Mouse (Mus musculus) kidney, postnatal 36 days (tissue): ENCODE data around the gene Pogz.

ENCODE experiments used
- DNase-seq, 2 experiments: peaks; one replicate each; pipeline ENCODE4 v3.0.0; 2021 to 2022; ENCODE audit warnings: mixed read lengths in 2 of 2

The Pogz gene

DNA sequence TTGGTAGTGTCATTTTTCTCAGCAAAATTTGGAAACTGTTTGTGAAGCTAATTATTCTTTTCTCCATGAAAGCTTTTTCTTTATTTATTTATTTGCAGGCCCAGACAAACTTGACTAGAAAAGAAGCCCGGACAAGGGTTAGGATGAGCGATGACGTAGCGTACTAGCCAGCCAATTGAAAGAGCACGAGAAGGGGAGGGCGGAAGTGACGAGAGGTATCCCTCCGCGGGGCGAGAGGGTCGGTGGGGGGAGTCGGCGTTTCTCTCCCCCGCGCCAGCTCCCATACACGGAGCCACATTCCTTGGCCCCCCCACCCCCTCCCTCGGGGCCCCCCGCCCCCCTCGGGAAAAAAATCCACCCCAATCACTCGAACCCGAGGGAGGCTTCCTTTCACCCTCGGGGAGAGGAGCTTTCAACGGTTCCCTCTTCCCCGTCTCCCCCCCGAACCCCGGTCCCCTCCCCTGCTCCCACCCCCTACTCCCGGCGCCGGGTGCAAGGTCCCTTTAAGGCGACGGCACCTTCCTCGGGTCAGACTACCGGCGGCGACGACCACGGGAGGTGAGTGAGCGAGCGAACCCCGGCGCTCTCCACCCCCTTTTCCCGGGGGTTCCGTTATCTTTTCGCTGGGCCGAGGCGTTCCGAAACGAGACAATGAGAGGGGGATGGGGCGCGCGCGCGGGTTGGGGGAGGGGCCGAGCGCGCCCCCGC, at the start of gene Pogz:
Pogz (plus strand) TSS at position 385 of the 708 bp plus-strand sequence.
- peak; percentile 97 to 99 for DNase-seq

DNA sequence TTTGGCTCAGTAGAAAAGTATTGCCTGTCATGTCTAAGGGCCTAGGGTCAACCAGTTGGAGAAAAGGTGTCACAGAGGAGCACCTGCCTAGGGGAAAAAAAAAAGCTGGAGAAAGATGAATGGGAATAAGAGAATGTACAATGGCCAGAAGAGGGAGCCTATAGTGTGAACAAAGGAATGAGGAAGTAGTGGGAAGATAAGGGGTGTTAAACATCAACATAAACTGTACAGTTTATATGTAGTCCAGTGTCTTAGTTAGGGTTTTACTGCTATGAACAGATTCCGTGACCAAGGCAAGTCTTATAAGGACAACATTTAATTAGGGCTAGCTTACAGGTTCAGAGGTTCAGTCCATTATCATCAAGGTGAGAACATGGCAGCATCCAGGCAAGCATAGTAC, 48.3 kb upstream of the Pogz start:
- no peak for DNase-seq

DNA sequence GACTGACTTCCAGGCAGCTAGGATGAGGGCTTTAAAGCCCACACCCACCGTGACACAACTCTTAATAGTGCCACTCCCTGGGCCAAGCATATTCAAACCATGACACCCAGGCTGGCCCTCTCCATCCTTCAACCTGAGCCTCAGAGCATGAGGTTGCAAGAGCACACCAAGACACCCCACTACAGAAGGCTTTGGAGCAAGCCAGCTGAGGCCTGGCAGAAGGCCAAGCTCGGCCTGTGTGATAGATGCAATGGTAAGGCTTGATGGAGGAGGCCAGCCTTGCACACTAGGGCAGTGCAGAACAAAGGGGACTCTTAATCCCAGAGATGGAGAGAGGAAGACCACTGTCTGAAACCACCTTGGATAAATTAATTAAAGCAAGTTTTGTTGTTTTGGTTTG, 47.9 kb upstream of the Pogz start:
- DNase-seq, result peak in 1 of 2 experiments; percentile 49

DNA sequence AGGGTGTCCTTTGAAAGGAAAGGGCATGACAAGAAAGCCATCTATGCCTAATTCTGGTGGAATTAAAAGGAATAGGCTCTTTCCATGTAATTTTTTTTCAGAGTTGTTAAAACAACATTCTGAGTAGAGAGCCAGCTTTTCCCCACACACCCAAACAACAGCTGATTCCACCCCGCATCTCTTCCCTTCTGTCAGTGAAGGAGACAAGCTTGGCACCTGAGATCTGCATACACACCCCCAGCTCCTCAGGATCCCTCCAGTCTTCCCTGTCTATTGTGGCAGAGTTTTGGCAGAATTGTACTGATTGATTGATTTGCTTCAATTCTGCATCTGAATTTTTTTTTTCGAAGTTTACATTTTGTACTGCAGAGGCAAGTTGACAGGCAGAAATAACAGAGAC, 45.1 kb upstream of the Pogz start:
- DNase-seq, result no peak

DNA sequence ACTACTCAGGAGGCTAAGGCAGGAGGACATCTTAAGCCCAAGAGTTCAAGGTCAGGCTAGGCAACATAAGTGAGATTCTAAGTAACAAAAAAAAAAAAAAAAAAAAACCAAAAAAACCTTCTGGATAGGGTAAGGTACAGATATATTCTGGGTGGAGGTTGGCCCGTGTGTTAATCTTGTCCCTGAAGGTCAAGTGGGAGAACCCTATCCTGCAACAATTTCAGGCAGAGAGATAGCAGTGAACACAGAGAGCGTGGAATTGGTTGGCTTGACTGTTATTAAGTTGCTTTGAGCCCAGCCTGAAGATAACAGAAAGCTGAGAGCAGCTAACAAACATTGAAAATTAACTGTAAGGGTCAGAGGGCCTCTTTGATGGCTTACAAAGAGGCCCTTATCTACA, 43.7 kb upstream of the Pogz start:
- no peak for DNase-seq

DNA sequence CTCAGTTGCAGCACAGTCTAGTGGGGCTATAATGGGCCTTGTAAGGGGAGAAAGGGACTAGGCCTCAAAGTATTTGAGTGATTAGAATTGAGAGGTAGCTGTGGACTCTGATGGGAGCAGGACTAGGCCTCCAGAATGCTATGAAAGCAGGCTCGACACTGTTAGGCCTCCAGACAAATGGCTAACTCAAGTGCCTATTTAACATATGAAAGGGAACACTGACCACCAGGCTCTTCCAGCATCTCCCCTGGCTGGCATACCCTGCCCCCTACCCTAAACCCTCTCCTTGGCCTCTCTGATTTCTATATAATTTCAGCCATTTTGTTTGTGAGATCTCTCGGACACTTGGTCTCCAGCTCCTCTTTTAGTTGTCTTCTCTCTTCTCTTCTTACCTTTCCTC, 43.0 kb upstream of the Pogz start:
- no peak for DNase-seq

DNA sequence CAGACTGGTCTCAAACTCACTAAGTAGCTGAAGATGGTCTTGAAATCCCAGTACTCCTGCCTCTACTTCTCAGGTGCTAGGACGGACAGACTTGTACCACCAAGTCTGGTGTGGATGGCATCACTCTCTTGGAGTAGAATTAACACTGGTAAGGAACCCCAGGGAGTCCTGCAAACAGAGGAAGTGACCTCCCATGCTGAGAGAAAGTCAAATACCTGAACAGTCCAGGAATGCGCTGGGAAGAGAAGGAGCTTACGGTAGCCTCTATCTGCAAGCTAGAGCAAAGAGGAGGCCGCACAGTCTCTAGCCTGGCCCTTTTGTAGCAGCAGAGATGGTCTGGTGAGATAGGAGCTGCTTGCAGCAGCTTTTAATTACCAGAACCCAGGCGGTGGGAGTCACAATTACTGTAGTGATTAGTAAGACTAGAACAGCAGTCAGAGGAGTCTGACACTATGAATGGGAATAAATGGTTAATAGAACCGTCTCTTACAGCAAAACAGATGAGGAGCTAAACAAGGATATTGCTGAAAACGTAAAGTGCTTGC, 41.7 kb upstream of the Pogz start:
- no peak for DNase-seq

DNA sequence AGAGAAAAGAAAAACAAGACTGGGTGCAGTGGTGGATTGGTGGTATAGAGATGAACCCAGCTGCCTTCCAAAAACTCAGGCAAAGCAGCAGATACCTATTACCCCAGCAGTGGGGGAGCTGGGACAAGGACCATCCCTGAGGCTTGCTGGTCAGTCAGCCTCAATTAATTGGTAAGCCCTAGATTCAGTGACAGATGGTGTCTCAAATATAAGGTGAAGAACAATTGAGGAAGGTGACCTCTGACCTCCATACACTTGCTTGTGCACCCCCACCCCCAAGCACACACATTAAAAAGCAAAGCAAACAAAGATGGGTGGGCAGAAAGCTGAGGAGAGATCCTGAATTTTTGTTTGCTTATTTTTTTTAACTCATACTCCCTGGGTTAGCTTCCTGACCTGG, 41.2 kb upstream of the Pogz start:
- DNase-seq, result no peak

DNA sequence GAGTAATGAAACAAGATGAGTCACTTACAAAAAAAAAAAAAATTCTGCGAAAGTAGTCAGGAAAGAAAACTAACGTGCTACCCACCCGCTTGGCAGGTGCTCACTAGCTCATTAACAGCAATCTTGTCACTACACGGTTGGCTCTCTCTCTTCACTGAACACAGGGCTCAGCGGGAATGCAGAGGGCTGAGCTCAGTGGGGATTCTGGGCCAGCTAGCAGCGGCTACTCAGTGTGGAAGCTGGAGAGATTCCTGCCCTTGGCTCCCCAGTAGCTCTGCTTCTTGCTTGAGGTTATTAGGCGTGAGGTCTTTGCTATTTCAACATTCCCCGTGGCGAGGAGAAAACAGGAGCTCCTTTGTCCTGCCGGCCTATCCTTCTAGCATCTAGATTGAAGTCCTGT, 33.2 kb upstream of the Pogz start:
- DNase-seq, result no peak

DNA sequence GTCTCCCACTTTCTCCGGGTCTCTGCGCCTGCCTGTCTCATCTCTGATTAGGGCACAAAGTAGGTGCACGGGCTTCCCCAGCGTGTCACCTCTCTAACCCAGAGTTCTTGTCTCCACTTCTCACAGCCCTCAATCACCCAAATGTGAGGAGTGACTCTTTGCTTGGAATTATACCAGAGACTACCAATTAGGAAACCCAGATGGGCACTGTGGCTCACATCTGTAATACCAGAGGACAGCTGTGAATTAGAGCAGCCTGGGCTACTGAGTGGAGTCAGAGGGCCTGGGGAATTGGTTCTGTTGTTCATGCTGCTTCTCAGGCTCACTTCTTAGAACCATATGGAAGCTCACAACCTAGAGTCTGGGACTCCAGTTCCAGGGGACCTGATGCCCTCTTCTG, 32.4 kb upstream of the Pogz start:
- DNase-seq, result no peak

DNA sequence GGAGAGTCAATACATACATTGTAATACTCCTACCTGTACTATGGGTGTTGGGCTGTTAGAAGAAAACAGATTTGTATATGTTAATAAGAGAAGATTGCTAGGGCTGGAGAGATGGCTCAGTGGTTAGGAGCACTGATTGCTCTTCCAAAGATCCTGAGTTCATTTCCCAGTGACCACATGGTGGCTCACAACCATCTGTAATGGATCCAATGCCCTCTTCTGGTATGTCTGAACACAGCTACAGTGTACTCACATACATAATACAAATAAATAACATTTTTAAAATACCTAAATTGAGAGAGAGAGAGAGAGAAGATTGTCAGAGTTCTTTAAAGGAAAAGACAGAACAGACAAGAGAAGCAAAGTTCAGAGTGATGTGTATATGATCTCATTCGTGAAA, 29.1 kb upstream of the Pogz start:
- no peak for DNase-seq

DNA sequence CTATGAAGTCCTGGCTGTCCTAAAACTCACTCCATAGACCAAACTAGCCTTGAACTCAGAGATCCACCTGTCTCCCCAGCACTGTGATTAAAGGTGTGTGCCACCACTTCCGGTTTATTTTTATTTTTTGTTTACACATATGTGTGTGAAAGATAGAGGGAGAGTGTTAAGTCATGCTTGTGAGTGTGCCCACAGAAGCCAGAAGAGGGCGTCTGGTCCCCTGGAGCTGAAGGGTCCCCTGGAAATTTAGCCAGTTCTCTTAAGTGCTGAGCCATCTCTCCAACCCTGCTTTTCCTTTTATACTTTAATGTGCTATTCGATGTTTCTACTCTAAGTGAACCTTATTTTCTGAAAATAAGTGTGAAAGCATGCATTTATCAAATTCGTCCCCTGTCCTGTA, 25.7 kb upstream of the Pogz start:
- DNase-seq, result peak; percentile 38 to 67

DNA sequence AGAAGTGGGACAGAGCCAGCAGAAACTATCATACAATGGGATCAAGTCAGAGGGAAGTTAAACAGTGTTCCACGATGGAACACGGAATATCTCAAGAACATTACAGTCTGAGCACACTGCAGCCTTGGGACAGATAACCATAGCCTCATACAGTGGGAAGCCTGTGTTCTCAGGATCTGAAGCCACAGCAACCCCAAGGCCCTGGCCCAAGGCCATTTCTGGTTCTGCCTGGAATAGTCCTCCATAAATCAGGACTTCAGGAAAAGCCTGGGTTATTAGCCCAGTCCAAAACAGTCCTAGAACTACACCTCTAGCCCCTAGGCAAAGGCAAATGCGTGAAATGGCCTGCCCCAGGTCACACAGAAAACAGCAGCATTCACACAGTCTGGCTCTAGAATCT, 23.7 kb upstream of the Pogz start:
- DNase-seq, result no peak

DNA sequence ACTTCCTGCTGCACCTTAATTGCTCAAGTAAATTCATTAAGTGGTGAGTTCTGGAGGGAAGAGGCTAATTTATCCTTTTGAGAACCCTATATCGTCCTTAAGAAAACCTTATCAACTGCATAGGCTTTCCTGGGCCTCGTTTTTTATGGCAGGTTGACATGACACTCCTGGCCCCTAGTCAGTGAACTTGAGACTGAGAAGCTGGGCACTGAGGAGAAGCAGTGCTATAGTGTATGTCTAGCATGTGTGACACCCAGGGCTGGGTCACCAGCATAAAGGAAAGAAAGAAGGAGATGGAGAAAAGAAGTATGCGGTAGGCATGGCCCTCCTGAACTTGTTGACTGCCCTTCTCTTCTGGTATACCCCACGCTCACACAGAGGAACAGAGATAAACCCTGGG, 23.3 kb upstream of the Pogz start:
- no peak for DNase-seq

DNA sequence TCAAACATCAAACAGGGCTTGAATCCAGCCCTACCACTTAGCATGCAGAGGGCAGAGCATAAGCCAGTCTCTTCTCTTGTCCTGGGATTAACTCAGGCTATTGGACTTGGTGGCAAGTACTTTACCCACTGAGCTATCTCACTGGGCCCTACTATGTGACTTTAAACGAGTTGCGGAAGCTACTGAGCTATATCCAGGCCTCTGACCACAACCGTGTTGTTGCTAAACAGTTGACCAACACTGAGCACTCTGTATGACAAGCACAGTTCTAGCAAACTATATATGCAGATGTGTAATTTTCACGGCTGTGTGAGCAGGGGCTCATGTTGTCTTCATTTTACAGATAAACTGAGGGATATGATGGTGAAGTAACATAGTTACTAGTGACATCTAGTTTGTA, 22.7 kb upstream of the Pogz start:
- DNase-seq, result no peak

DNA sequence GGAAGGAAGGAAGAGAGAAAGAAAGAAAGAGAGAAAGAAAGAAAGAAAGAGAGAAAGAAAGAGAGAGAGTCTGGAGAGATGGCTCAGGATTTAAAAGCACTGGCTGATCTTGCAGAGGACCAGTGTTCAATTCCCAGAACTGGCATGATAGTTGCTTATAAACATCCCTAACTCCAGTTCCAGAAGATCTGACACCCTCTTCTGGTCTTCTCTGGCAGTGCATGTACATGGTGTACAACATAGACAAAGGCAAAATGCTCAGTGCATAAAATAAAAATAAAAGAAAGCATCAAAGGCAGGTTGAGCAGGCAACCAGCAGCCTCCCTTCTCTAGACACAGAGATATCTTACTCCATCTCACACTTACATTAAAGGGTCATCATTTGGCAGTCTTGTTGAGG, 21.8 kb upstream of the Pogz start:
- no peak for DNase-seq

DNA sequence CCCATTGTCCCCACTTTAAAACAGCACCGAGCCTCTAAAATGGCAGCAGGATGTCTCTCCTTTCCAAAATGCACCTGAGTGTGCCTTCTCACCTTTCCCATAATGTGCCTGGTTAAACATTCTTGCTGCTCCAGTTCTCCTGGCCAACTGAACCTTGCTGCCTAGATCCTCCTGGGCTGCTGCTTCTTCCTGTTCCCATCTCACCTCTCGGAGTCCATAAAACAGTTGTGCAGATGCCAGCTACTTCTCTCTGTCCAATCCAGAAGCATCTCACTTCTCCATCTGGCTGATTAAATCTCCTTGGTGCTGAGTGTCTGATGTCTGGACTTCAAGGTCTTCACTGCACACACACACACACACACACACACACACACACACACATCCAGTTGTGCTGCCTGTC, 19.6 kb upstream of the Pogz start:
- DNase-seq, result peak; percentile 57 to 69

DNA sequence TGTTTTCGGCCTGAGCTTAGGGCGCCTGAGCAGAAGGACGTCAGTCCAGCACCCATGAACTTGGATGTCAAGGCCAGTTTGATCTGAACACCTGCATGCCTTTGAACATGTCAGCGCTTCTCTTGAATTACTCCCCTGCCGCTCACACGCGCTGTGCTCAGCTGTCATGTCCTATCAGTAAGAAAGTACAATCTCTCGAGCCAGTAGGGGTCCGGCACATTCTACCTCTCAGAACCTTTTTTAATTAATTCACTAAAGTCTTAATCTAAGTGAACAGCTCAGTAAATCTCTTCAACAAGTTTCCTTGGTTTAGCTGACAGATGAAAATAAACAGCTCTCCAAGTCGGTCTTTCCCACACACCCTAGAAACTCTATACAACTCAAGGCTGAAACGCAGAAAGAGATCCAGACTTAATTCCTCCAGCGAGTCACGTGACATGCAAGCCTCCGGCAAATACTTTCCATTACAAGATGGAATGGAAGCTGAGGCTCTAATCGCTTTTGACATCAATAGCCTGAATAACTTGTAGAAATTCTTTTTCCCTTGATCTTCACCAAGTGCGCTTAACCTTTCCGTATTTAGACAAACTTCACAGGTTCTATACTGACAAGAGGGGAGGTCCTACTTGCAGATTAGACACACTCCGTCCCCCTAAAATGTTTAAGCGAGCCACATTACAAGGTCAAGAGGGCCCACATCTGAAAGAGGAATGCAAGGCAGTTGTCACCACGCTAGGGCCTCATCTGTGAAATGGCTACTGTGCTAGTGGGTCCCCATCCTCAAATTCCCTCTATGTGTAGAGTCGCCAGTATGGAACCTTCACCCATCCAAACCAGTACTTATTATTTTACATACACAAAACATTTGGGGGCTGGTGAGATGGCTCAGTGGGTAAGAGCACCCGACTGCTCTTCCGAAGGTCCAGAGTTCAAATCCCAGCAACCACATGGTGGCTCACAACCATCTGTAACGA, 17.6 kb upstream of the Pogz start:
- DNase-seq, result peak; percentile 30 to 32

DNA sequence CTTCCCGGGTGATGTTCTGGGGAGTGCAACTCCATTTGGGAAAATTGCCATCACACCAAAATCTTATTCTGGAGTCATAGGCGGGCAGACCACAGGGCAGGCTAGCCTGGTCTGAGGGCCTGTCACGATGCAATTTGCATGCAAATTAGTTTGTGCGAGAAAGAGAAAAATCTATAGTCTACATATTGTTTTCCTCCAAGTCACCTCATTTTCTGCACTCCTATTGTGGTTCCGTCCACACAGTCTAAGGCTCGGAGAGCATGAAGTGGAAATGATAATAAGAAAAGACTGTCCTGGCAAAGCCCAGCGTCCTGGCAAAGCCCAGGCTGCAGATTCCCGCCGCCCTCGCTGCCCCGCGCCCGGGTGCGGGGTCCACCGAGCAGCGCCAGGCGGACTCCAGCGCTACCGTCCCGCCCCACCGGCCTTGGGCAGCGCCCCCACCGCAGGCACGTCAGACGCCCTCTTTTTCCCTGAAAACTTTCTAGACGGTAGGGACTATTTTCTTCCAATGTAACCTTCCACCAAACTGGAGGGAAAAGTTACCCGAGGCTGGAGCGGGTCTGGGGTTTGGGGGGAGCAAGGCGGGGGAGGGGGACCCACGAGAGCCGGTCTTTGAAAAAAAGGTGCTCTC, 16.2 kb upstream of the Pogz start:
- peak; percentile 55 to 75 for DNase-seq

DNA sequence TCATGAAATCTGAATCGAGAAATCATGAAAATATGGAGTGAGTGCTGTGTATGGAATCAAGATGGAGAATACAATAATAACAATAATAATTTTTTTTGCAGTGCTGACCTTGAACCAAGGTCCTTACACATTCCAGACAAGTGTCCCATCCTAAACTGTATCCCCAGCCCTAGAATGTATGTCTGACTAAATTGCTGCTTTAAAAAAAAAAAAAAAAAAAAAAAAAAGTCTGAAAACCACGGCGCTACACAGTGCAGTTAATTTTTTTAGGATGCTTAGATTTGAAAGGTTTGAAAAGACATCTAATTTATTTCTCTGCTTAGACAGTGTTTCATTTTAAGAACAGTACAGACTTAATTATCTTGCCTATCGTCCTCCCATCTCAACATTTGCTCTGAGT, 15.3 kb upstream of the Pogz start:
- no peak for DNase-seq

DNA sequence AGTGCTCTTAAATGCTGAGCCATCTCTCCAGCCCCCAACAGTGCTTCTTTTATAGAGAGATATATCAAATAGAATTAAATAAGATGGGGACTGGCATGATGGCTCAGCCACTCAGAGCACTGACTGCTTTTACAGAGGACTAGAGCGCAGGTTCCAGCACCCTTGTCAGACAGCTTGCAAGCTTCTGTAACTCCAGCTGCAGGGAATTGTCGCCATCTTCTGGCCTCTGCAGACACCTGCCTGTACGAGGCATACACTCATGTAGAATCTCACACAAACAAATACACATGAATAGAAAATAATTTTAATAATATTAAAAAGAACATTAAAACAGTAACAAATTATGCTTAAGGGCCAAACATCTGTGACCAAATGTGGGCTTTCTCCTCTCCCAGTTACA, 13.3 kb upstream of the Pogz start:
- peak in 1 of 2 experiments; percentile 23 for DNase-seq

DNA sequence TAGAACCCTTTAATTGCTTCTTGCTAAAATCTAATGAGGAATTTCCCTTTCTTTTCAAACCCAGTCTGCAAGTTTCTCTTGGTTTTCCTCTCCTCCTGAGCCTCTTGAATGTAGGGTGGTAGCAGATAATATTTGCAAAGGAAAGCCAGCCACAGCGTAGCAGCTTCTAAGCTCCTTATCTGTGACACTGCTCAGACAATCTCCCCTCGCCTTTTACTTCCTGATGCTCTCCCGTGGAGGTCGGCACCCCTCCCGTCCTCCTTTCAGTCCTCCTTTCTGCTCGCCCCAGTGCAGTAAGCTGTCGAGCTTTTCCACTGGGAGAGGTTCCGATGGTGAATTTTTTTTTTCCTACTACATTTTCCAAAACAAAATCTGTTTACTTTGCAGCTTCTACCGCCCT, 5.3 kb upstream of the Pogz start:
- no peak for DNase-seq

DNA sequence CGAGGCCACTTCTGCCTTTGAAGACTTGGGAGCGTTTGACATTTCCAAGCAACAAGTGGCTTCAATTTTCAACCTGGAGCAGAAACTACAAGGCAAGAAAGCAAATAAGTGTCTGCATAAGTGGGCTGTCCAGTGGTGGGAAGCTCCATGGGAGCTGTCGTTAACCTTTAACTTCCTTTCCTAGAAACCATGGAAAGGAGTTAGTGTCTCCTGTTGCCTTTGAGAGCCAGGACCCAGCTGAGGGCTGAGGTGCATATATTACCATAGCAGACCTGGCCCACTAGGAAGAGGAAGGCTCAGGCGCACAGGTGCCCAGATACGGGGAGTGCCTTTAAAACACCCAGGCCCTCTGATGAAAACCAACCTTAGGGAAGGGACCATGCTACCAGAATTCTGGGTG, 4.7 kb upstream of the Pogz start:
- peak; percentile 49 to 66 for DNase-seq
